Mouse (Mus musculus): Measurements from ENCODE around the gene Svbp.

Svbp gene

DNA sequence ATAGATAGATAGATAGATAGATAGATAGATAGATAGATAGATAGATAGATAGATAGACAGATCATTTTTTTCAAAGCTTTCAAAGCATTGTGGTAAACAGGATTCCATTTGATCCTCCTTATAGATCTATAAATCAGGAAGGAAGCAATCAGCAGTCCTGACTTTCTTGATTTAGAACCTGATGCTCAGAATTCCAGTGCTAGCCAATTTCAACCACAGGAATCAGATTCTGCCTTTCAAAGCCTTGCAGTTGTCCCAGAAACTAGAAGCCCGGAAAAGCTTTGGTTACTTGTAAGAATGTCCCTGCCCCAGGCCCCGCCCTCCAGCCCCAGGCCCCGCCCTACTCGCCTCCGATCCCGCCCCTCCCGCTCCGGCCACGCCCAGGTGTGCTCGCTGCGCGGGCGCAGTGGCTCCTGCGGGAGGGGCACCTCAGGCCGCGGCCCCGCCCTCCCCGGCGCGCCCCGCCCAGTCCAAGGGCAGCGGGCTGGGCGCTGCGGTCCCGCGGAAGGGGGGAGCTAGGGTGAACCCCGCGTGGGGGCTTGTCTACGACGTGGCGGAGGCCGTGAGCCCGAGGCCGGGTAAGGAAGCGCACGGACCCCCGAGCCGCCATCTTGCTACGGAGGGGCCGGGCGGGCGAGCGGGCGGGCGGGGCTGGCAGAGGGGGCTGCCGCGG, at the start of gene Svbp:
TSS of gene Svbp (plus strand) at position 398 of the 673 bp plus-strand sequence.
- DNase-seq (ENCODE audit: low spot score) = peak; percentile 95

DNA sequence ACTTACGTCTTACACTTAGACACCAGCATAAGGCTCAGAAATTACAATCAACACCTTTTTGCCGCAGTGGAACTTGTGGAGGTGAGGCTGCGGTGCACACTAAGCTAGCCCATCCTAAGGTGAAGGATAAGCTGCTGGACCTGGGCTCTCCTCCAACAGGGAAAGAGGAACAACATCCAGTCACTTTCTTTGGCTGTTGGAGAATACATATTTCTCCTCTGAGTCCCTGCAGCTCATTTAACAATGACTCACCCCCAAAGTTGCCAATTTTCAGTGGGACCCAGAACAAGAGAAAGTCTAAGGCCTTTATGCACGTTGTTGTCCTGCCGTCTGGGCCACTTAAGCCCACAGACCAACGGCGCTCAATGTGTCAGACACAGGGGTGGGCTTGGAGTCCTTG, 48.3 kb upstream of the Svbp start:
- no peak for DNase-seq (ENCODE audit: low spot score)

DNA sequence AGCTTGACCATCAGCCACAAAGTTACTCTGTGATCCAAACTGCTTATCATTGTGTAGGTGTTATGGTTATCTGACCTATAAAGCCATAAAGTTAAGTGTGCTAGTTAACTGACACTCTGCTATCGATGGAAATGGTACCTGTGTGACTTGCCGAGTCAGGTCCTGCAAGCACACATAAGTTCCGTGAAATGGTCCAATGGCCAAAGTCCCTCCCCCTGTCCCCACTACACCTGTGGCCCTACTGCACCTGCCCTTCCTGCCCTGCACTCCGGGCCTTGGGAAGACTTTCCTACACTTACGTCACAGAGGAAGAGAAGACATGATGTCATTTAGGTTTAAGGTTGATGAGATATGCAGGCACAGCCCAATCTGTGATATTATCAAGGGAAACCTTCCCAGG, 47.8 kb upstream of the Svbp start:
- DNase-seq (ENCODE audit: low spot score) = no peak

DNA sequence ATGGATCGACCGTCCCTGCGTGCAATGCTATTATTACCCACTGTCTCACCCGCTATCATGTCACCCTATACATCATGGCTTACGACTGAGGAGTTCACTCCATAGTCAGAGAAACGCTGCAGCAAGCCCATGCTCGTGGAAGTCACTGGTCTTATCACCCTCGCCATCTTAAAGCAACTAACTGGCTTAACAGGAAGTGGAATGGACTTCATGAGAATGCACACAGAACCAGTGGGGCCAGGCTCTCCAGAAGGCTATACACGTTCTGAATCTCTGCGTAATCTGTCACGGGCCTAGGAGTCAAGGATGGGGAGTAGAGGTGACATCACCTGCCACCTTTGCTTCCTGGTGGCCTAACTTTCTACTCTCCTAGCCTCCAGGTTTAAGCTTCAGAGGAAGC, 46.4 kb upstream of the Svbp start:
- DNase-seq (ENCODE audit: low spot score) = no peak

DNA sequence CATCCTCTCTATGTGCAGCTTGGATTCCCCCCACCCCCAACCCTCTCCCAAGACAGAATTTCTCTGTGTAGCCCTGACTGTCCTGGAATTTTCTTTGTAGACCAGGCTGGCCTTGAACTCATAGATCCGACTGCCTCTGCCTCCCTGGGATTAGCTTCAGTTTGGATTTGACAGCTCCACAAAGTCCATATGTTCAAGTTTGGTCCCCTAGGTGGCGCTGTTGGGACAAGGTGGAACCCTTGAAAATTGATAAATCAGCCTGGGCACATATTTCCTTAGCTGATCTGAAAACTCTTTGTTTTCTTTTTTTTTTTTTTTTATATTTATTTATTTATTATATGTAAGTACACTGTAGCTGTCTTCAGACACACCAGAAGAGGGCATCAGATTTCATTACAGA, 37.9 kb upstream of the Svbp start:
- DNase-seq (ENCODE audit: low spot score) = no peak

DNA sequence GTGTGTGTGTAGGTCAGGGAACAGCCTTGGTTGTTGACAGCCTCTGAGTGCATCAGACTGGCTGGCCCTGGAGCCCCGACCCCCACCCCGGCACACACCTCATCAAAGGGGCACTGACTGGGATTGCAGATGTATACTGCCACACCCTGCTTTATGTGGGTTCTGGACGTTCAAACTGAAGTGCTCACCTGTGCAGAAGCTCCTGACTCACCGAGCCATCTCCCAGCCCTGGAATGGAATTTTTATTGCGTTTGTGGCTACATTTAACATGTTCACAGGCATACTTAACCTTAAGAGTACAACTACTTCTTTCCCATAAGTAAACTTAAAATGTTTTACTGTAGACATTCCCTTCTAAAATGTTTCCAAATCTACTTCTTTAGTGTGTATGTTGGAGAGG, 37.2 kb upstream of the Svbp start:
- DNase-seq (ENCODE audit: low spot score) = no peak

DNA sequence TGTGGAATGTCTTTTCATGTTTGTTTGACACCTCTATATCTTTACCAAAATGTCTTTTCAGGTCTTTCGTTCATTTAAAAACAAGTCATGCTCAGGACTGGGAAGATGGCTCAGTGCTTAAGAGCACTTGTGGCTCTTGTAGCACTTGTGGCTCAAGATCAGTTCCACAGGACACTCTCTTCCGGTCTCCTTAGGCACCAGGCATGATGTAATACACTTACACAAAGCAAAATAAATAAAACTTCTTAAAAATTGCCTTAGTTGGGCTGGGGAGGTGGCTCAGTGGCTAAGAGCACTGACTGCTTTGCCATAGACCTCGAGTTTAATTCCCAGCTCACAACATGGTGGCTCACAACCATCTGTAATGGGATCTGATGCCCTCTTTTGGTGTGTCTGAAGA, 33.7 kb upstream of the Svbp start:
- no peak for DNase-seq (ENCODE audit: low spot score)

DNA sequence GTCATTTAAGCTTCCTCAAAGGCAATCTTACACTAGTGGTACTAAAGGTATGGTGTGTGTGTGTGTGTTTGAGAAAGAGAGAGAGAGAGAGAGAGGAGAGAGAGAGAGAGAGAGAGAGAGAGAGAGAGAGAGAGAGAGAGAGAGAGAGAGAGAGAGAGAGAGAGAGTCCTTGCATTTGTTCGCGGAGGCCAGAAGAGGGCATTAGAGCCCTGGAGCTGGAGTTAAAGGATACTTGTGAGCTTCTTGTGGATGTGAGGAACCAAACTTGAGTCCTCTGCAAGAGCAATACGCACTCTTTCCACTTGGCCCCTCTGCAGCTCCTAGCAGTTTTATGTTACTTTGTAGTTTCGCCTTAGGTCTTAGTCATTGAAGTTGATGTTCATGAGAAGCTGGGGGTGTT, 32.1 kb upstream of the Svbp start:
- no peak for DNase-seq (ENCODE audit: low spot score)

DNA sequence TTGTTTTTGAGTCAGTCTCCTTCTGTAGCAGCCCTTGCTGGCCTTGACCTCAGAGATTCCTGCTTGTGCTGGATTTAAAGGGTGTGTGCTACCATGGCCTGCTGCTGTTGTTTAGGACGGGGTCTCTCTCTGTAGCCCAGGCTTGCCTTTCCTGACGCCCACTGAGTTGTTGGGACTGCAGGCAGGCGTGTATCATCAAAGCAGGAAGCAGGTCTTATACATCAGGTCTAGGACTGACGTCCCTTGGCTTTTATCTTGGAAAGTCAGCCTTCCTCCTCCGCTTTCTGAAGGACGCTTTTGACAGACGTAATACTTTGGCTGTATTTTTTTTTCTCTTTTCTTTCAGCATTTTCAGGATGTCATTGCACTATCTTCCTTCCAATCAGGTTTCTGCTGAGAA, 29.2 kb upstream of the Svbp start:
- no peak for DNase-seq (ENCODE audit: low spot score)

DNA sequence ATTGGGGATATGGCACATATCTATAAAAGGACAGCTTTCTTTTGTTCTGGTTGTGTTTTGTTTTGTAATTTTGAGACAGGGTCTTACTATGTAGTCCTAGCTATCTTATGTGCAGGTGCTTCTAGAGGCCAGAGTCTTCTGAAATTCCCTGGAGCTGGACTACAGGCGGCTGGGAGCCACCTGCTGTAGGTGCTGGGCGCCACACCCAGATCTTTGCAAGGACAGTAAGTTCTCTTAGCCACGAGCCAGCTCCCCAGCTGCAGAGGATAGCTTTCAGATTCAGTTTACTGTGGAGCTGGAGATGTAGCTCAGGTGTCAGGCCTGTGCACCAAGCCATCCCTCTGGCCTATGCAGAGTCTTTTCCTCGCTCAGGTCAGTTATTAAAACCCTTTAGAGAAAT, 28.0 kb upstream of the Svbp start:
- no peak for DNase-seq (ENCODE audit: low spot score)

DNA sequence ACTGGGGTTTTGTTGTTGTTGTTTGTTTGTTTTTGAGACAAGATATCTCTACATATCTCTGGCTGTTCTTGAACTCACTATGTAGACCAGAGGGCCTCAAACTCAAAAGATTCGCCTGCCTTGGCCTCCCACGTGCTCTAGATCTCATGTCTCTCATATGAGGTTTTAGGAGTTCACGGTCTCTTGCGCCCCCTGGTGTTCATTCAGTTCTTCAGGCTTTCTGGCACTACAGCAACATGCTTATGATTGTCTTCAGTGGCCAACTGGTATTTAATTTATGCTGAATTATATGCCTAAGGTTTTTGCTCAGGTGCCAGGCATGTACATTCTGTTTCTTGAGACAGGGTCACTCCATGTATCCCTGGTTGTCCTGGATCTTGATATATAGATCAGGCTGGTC, 27.4 kb upstream of the Svbp start:
- DNase-seq (ENCODE audit: low spot score) = peak; percentile 65

DNA sequence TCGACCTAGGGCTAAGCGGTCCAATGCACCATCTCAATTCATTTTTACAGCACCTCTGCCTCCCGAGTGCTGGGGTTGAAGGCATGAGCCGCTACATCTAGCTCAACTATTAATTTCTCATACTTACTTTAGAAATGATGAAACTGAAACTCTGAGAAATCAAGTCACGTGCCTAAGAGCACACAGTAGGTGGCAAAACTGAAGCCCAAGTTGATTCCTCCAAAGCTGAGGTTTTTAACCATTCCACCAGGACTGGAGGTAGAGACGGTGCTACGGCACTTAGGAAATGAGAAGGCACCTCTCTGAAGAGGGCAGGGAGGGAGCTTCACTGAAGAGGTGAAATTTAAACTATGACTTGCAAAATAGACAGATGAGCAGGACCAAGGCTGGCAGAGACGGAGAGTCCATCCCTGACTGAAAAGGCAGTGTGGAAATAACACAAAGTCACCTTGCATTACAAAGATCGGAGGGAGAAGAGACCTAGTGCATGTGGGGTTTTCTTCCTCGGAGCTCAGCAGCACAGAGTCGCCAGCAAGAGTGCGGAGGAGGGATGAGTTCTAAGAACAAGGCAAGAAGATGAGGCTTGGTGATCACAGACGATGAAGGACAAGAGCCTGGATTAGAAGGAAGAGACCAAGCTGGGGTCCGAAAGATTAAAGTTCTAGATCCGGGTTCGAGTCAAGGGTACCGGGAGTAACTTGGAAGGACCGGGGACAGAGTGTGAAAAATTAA, 22.0 kb upstream of the Svbp start:
- DNase-seq (ENCODE audit: low spot score) = no peak

DNA sequence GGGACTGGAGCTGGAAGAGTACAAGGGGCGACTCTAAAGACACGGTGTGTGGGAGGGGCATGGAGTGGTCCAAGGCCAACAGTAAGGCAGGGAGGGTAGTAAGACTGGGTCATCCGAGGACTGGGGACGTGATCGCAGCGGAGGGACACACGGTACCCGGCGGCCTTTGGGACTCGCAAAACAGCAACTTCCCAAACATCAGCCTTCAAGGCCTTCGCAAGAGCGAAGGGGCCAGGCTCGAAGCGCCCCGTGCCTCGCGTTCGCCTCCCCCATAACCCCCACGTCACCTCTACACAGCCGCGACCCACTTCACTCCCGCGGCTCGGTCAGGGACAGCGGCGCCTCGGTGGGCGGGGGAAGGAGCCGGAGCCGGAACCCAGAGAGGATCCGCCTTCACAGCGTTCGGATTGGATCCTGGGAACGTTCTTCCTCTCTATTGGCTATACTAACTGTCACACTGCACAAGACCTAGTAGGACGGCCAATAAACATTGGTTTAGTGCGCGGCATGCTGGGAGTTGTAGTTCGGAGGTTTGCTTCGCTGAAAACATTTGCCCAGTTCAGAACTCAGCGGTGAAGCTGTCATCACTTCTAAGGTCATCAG, 21.2 kb upstream of the Svbp start, which contains the start of gene Zfp691:
TSS of gene Zfp691 (minus strand) at position 345 of the 603 bp plus-strand sequence.
- peak; percentile 94 for DNase-seq (ENCODE audit: low spot score)

DNA sequence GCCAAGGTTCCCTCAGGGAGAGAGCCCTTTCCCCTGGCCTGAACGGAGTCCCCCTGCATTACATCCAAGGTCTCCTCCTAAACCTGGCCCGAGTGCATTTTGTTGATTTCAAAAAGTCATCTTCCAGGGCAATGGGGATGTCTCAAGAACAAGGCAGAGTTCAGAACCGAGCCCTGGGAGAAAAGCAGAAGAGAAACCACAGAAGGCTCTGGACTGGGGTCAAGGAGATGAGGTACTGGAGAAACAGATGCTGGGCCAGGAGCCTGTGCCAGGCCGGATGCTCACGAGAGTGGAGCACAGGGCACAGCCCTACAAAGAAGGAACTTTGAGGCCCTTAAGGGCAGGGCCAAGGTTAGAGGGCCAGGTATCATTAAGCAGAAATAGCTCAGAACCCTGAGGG, 17.4 kb upstream of the Svbp start:
- no peak for DNase-seq (ENCODE audit: low spot score)

DNA sequence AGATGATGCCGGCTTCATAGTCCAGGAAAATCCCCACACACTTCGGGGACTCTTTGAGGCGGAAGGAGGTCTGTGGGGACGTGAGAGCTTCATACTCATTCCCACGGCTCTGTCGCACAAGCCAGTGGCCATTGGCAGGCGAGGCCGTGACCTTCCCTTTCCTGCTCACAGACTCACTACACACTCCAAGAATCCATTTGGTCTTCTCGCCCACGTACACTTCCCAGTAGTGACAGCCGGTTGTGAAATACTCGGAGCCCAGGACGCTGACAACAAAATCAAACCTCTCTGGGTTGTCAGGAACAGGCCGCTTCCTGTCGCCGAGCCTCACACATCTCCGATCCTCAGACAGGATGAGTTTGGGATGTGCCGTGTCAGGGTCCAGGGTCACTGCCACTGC, 16.8 kb upstream of the Svbp start:
- DNase-seq (ENCODE audit: low spot score) = no peak

DNA sequence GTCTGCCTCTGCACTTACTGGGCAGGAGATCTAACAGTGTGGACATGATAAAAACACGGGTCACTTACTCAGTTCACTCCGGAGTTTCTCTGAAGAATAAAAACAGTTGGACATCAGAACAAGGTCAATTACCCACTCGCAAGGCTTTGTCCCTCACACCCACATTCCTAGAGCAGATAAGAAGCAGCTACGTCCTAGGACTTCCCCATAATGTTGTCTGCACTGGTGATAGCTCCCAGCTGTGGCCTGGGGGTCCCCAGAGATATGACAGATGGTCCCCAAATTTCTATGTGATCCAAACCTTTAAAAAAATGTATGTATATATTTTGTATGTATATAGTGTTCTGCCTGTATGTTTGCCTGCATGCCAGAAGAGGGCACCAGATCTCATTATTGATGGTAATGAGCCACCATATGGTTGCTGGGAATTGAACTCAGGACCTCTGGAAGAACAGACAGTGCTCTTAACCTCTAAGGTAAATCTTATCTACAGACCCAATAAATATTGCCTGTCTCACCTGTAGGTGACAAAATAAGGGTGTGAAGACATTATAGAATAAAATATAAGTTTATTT, 14.9 kb upstream of the Svbp start:
- no peak for DNase-seq (ENCODE audit: low spot score)

DNA sequence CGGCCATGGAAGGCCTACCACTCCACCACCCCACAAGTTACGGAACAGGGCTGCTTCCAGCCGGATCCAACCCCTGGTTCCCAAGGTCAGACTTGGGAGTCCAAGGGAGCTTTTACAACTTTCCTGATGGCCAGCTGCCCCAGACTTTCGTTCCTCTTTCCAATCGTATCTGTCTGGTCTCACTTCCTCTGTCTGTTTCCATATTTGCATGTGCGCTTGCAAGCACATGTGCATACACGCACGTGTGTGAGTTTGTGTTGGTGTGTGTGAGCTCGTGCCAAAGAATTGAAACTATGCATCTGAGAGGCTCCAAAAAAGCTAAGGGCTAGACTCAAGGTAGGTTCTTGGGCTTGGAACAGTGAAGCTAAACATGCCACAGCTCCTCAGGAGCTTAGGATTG, 13.7 kb upstream of the Svbp start:
- DNase-seq (ENCODE audit: low spot score) = no peak

DNA sequence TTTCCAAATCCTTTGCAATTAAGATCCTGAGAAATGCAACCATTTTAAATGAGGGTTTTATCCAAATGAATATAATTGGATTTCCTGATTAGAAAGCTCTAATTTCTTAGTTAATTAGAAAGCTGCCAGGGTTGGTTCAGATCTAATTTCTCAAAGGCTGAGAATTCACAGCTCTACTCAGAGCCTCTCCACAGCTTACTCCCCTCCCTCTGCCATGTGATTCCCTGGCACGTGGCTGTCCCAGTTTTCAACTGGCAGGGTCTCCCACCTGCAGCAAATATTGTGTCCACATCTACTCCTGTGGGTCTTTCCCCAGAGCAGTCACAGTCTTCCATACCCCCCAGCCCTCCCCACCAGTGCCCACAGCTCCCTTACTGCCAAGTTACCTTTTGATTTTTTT, 11.6 kb upstream of the Svbp start:
- no peak for DNase-seq (ENCODE audit: low spot score)

DNA sequence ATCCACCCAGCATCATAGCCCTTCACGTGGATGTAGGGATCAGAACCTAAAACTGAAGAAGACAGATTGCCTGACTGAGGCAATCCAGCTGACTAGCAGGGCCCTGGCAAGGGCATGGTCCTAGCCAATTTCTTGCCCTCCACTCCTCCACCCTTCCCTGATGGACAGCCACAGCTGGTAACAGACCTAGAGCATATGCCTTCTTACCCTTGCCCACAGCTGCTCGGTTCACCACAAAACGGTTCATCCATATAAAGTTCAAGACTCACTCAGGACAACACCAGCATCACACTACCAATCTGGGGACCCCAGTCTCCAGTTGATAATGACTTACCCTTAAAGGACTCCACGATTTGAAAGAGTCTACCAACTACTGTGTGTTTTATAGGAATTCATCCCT, 9.3 kb upstream of the Svbp start:
- no peak for DNase-seq (ENCODE audit: low spot score)

DNA sequence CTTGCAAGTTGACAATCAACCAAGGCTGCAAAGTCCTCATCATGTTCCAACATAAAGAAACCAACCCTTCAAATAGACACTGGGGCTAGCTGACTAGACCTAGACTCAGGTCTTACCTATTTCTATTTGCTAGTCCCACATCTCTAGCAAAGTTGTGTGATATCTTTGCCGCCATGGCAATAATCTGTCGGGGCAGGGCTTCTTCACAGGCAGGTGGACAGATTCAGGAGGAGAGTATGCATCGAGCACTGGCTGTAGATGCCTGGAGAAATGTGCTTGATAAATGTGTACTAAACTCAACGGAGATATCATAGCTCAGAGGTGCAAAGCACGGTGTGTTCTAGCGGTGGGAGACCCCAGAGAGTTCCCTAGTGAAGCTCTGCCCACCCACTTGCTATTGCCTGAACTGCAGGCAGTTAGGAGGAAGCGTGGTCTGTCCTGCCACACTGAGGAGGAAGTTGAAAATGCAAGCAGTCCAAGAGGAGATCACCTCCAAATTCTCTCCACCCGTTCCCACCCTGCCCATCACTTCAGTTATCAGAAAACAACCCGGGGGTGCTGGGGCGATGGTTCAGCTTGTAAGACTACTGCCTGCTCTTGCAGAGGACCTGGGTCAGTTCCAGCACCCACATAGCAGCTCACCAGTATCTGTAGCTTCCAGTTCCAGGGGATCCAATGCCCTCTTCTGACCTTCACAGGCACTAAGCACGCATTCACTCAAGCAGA, 6.9 kb upstream of the Svbp start:
- no peak for DNase-seq (ENCODE audit: low spot score)

DNA sequence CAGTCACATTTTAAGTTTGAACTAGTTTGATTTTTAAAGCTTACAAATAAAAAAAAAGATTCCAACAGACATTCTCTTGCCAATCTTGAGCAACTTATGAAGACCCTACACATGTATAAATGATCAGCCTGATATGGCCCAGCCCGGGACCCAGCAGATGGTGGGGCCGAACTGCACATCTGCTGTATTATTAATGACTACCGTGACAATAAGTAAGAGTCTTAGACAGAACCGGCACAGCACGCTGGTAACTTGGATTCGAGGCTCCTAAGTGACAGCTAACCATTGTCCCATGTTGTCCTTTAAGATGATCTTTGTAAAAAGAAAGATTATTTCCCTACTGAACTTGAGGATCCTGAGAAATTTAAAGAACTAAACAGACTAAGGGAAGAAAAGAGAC, 5.7 kb upstream of the Svbp start:
- DNase-seq (ENCODE audit: low spot score) = no peak

DNA sequence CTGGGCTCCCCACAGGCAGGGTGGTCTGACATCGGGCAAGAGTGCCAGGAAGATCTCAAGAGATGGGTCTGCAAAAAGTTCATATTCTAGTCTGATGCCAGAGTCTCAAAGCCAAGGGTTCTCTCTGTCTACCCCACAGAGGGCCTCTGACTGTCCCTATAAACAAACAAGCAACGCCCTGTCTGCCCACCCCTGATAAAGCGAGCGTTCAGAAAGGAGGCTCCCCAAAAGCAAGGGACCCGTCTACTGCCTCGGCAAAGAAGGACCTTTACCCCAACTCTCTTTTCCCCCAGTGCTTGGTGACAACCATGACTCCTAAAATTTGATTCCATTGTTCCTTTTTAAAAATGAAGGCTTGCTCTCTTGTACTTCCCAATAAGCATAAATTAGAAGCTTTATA, 5.2 kb upstream of the Svbp start, which contains the start of gene Ermap:
TSS of gene Ermap (minus strand) at position 148 of the 400 bp plus-strand sequence.
- DNase-seq (ENCODE audit: low spot score) = peak; percentile 23
